Mouse (Mus musculus) myocyte (in vitro differentiated cells): Measurements from ENCODE around the gene Pheta1.

ENCODE experiments used
- CEBPB ChIP-seq: IDR thresholded peaks from 2 replicates; pipeline ENCODE4 v1.6.1; 2011; ENCODE audit warnings: mild to moderate bottlenecking, moderate library complexity; ENCODE audit not compliant: poor library complexity, insufficient read depth, severe bottlenecking
- MYOG ChIP-seq, 3 experiments: IDR thresholded peaks; one replicate each; pipeline ENCODE4 v1.6.1; 2011; ENCODE audit warnings: control low read depth in 2 of 3, low read depth in 2 of 3, mild to moderate bottlenecking in 2 of 3; ENCODE audit not compliant: insufficient read length in 2 of 3, control insufficient read depth in 1 of 3, insufficient read depth in 1 of 3
- POLR2A ChIP-seq: IDR thresholded peaks from one replicate; pipeline ENCODE4 v1.6.1; 2011; ENCODE audit warnings: low read depth, mild to moderate bottlenecking, control low read depth, moderate library complexity; ENCODE audit not compliant: insufficient read length
- POLR2AphosphoS2 ChIP-seq: IDR thresholded peaks from one replicate; pipeline ENCODE4 v1.6.1; 2011; ENCODE audit warnings: low read depth, control low read depth; ENCODE audit not compliant: insufficient read length
- SRF ChIP-seq: IDR thresholded peaks from one replicate; pipeline ENCODE4 v1.6.1; 2011; ENCODE audit warnings: low read depth; ENCODE audit not compliant: control insufficient read depth, insufficient read length
- TCF12 ChIP-seq: IDR thresholded peaks from one replicate; pipeline ENCODE4 v1.6.1; 2011; ENCODE audit warnings: mild to moderate bottlenecking, control low read depth; ENCODE audit not compliant: poor library complexity, insufficient read depth, severe bottlenecking
- TCF3 ChIP-seq: IDR thresholded peaks from one replicate; pipeline ENCODE4 v1.6.1; 2011; ENCODE audit warnings: low read depth, control low read depth; ENCODE audit not compliant: insufficient read length
- USF1 ChIP-seq: IDR thresholded peaks from one replicate; pipeline ENCODE4 v1.6.1; 2011; ENCODE audit warnings: low read depth, mild to moderate bottlenecking, control low read depth, moderate library complexity

DNA sequence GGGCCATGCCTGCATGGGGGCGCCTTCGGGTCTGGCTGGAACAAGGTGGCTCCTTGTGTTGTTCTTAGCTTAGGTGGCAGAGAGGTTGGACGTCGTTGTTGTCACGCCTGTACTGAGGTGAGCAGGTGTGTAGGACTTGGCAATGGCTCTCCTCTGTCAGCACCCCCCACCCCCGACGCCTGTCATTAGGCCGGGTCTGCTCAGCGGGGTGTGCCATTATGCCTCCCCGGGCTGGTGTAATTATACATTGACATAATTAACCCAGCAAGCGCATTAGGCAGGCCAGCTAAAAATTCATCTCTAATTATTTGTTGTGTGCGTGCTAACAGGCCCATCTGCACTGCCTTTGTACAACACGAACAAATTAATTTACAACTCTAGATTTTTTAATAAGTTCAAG is 40.6 kb downstream of the Pheta1 start:
- TF ChIP-seq POLR2A = no peak
- no peak for TF ChIP-seq MYOG (IDR thresholded peaks at IDR 0.05; ENCODE audit: control insufficient read depth in 1 of 3, insufficient read depth in 1 of 3, insufficient read length in 2 of 3, low read depth in 2 of 3)
- TF ChIP-seq SRF = no peak
- no peak for TF ChIP-seq USF1
- TF ChIP-seq CEBPB = no peak
- TF ChIP-seq POLR2AphosphoS2 = no peak
- no peak for TF ChIP-seq TCF3
- no peak for TF ChIP-seq TCF12
